Mouse (Mus musculus) lung, adult 2 months (tissue): Measurements from ENCODE around the gene Ppp1r12b.

ENCODE experiments used
- CTCF ChIP-seq: fragments of 200-500 bp; IDR thresholded peaks from 2 replicates; pipeline ENCODE4 v1.5.1; 2011; ENCODE audit warnings: mild to moderate bottlenecking, low read length, control low read depth; ENCODE audit not compliant: insufficient read depth
- POLR2A ChIP-seq: fragments of 200-500 bp; IDR thresholded peaks from 2 replicates; pipeline ENCODE4 v1.6.1; 2011; ENCODE audit warnings: low read depth, mild to moderate bottlenecking, control low read depth, low read length, borderline replicate concordance; ENCODE audit errors: extremely low read depth

DNA sequence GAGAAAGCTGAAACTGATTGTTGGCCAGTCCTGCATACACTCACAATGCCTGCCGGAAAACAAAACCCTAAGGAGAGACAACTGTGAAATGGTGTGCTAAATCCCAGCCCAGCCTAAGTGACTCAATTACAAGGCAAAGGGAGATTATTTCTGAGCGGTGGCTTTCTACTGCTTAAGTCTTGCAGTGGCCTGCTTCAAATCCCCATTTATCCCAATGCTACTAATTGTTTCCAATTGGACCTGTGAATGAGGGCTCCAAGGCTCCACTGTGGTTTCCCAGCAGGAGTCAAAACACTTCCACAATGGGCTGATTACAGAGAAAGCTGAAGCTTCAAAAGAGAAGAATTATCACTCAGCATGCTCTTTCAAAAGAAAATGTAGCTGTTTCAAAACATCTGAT, 95.2 kb downstream of the Ppp1r12b start:
- no peak for TF ChIP-seq CTCF
- TF ChIP-seq POLR2A, result no peak
